Mouse (Mus musculus) kidney, postnatal 10 days (tissue): ENCODE measurements around the gene Nrxn1.
A peak's percentile ranks its signal among the peaks of the same experiment; 100 is the strongest.
"Not testable (repeated sequence)": the region's sequence is repeated elsewhere in the genome, so short reads cannot be mapped to it uniquely, and the experiment has no call there.

Experiments
- DNase-seq: peaks from one replicate; pipeline ENCODE4 v3.0.0; 2021; ENCODE audit warnings: mixed read lengths

The Nrxn1 gene

DNA sequence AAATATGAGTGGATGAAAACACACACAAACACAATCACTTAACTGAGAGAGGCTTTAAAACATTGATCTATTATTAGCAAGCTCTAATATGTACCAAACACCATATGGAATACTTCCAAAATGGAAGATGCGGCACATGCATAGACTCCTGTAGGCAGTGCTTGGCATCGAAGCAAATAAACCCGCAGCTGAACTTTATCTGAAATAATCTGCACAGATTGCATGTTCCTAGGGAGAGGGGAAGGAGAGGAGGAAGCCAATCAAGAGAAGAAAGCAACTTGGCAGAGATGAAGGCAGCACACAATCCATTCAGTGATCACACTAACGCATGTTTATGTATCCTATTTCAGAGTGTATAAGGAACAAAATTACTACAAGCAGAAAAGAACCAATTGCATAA is 542.5 kb downstream of the Nrxn1 start:
- no peak for DNase-seq

DNA sequence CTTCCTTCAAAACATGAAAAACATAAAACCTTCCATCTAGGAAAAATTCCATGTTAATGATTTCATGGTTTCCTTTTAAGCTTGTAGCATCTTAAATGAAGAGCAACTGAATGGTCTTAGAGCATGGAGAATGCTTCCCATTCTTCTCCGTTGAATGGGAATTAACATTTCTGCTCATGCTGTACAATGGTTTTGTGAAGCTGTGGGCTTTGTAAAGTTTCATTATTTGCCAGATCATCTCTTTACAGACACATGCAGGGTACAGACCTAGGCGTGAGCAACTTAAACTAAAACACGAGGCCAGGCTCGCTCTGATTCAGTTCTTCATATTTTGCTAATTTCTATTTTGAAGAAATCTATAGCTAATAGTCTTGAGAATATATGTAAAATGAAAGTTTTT is 546.1 kb downstream of the Nrxn1 start:
- no peak for DNase-seq

DNA sequence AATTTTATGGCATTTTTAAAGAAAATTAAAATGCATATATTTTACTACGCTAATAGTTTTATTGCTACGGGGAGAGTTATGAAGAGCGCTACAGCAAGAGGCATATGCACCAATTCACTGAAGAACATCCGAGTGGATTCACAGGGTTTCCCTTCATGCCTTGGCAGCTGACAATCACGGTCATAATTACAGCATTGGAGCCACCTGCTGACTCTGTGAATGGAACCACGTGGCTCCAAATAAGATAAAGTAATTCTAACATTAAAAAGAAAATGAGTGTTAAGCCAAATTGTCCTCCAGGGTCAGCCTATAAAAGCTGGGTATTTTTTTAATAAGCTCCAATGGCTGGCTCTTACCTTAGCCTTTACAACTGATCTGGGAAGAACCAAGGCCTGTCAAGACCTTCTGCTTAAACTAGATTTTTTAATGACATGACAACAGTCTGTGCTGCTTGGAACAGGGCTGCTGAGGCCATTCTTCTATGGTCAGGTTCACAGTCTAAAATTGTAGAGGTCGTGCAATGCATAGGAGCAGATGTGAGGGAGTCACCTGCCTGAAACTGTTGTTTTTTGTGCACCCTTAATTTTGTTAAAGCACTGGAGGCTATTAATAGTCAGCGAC is 548.1 kb downstream of the Nrxn1 start:
- DNase-seq, result no peak

DNA sequence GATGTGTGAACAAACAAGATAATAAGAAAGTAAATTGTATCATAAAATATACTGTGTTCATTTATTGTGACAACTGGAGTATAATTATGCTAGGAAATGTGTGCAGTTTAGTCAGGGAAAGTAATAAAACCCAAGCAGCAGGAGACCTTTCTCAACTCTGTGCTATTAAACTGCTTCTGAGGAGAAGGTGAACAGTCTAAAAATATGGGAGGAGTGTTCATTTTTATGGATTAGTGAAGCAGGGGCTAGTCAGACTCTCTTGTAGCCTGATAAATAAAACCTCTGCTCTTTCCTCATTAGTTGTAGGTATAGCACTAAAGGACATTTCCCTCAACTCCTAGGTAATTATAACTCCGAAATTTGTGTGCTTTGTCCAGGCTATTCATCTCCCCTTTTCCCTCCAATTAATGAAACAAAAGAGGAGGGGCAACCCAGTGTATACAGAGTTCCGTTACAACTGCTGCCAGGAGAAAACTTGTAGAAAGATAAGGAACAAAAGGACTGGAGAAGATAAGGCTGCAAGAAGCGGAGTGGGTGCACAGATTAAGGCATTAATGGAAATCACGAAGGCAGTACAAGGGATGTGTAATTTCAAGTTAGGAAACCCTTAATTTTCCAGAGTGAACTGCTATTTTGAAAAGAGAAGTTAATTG is 548.8 kb downstream of the Nrxn1 start:
- no peak for DNase-seq

DNA sequence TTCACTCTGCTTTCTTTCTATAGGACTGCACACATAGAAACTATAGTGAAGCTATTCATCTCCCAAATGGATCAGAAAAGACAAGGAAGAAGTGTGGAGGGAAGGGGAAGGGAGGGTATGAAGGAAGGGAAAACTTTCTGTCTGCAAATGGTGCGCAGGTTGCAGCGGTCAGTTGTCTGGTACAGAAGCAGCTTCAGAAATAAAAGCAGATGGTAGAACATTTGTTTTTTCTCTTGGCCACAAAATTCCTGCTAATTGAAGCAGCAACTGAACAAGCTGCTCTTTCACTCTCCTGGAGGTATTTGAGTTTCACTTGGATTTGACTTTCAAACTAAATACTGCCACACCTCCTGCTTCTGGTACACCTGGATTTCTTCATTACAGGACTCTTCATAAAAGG is 561.4 kb downstream of the Nrxn1 start:
- DNase-seq, result no peak

DNA sequence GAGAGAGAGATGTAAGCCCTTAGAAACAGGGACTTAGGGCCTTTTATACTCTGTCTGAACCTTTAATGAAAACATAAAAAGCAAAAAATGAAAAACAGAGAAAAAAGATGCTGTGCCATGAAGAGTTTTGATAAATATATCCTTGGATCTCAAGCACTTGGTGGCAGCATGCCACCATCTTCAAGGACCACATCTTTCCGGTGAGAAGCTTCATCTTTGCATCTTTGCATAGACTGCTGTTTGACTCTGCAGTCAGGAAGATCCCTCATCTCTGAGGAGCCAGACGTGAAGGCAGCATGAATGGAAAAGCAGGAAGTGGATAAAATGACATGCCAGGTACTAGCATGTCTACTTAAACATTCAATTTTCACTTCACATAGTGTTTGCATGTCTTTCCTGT is 586.8 kb downstream of the Nrxn1 start:
- no peak for DNase-seq

DNA sequence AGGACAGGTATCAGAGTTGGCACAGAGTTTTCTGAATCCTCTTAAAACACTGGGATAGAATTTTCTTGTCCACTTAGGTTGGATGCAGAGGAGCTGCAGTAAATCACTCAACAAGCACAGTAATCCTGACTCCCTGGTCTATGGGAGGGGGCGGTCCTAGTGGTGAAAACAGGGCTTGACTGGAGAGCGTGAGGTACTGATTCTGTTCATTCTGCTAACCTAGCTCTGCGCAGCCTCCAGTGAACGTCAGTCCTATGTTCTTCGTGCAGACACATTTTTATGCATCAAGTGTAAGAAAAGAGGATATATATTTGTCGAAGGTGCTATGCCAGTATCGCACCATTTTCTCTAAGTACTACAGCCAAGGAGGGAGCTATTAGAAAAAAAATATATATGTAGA is 588.9 kb downstream of the Nrxn1 start:
- DNase-seq, result not testable (repeated sequence)

DNA sequence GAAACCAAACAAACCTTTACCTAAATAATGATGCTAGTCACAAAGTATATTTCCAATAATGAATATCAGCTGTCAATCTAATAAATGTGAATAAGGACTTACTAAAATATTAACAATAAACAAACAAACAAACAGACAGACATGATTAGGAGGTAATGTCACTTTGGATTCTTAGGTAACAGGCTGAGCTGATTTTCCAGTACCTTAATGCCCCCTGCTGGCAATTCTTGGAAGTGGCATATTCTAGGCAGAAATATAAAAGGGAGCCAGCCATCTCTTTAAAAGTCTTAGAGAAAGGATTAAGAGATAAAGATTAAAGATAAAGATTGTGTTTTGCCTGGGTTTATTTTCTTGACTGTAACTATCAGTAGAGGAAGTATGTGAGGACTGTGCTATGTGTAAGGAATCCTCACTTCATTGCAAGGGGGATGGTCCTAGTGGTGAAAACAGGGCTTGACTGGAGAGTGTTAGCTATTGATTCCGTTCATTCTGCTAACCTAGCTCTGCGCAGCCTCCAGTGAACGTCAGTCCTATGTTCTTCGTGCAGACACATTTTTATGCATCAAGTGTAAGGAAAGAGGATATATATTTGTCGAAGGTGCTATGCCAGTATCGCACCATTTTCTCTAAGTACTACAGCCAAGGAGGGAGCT is 591.7 kb downstream of the Nrxn1 start:
- DNase-seq, result peak; percentile 72

DNA sequence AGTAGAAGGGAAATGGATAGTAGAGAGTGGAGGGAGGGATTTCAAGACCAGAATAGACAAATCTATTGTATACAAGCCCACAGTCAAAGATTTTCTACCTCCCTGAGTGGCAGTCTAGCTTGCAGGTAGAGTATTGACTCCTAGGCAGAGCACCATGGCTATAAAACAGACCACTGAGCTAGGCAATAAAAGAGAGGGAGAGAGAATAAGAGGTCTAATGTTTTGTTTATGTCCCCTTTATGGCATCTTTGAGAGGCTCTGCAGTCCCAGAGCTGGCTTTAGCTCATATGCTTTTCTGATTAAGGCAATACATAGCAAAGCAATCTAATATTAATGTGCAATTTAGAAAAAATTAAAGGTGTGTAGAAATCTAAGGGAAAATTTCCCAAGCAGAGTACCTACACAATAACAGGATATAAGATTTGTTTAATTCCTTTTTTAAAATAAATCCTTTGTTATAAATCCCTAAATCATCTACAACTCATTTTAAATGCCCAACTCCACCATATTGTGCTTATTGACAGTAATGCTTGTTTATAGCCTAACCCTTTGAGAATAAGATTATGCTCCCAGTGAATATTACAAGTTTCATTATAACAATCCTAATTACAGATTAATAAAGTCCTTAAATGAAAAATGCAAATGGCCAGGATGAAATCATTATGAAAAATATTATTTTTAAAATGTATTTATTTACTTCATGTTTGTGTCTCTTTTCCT is 613.2 kb downstream of the Nrxn1 start:
- DNase-seq, result no peak

DNA sequence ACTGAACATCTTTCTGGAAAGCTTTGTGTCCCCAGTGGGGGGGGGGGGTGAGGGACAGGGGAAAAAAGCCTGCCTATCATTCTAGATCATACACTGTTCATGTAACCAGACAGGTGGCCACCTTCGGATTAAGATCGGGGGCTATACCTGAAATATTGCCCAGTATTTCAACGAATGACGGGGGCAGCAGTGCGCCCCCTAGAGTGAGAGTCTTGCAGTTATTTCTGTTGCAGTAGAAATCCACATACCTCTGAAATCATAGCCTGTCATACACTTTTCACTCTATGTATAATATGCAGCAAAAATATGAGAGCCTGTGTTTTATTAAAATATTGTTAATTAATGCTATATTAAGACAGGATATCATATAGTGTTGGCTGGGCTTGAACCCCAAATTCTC is 636.1 kb downstream of the Nrxn1 start:
- DNase-seq, result no peak

DNA sequence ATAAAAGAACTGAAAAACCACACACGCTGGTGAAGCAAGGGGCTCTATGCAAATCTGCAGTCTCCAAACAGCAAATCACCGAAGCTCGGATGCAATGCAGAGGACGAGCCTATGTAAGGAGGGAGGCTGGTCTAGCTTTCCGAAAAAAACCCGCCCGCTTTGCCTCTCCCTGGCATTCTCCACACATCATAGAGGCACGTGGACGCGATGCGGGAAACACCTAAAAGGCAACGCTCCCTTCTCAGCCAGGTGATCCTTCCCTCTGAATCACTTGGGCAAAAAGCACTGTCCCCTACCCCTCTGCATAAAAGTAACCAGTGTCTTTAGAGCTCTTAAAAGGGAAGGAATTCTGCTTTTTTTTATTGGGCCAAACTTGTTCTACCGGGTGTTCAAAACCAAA is 637.0 kb downstream of the Nrxn1 start:
- DNase-seq, result peak; percentile 8

DNA sequence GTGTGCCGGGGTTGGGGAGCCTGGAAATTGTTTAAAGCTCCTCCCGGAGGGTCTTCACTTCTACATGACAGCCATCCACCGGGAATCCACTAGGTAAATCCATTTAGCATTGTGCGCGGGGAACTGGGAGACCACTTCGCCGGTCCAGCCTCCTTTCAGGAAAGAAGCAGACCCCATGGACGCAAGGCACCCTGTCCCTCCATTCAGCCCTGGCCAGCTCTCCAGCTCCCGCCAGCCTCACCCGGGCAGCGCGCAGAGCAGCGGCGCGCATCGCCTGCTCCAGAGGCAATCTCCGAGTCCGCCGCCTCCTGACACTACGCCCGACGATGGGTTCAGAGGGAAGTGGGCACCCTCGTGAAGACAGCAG is 637.5 kb downstream of the Nrxn1 start:
- DNase-seq, result peak; percentile 32

DNA sequence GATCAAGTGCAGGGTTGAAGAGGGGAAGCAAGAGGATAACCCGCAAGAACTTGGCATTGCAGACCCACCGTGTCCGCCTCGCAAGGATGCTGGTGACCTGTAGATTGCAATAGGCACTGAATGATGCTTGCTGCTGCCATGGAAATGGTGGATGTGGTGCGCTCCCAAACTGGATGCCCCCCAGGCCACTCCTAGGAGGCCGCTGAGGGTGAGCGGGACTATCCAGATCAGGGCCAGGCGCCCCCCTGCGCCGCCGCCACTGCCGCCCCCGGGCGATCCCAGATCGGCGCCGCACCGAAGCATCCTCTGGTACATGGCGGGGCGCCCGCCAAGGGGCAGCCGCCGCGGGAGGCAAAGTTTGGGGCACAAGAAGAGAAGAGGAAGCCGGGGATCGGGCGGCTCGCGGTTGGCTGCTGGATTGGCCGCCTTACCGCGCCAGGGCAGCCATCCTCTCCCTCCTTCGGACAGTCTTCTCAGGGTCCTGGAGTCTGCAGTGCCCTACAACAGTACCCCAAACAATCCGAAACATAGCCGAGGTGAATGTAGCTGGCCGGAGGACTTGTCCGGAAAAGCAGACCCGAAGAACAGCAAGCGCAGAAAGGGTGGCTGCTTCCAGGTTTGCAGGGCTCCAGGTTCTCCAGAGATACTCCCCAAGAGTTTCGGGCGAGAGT is 638.0 kb downstream of the Nrxn1 start:
- DNase-seq, result peak; percentile 8

DNA sequence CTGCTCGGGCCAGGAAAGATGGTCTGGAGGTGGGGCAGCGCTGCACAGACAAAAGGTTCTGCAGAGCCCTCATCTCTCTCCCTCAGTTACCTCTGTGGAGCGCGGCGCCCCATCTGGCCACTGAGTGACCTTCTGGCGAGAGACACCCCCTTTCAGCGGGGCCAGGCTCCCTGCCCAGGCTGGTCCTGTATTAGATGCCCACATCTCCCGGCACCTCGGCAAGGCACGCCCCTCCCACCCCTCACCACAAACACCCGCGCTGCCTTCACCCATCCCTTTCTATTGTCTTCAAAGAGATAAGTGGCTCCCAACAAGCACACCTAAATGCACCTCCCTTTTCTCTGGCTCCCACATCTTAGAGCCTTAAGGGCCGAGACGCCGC is 638.5 kb downstream of the Nrxn1 start:
- peak; percentile 6 for DNase-seq

DNA sequence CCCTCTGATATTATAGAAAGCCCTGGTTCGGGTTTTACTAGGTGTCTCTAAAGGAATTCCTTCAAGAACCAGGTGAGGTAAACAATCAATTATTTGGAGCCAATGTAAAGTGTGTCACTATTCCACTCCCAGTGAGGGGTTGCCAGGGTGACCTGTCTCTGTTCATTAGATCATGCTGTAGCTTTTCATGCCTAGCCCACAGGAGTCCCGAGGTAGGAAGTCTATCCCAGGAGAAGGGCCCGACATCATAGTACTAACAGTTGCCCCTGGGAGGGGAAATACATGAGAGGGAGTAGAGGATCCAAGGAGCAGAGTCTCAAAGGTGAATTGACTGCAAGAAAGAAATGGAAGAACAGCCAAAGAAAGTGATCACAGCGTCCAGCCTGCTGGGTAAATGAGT is 639.6 kb downstream of the Nrxn1 start:
- no peak for DNase-seq

DNA sequence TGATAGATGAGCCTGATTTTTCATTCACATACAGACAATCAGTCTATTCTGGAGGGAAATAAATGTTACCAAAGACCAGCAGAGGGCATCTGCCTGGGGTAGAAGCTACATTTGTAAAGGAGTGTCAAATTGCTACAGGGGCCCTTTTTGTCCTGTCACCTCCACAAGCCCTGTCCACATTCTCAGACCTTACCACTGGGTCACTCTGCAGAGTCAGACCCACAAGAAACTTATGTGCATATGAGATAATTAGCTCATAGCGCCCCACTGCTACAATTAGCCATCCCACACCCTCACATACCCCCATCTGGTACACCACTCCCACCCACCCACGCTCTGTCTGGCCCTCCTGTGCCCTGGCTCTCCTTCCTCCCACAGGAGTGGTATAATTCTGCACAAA is 640.1 kb downstream of the Nrxn1 start:
- no peak for DNase-seq

DNA sequence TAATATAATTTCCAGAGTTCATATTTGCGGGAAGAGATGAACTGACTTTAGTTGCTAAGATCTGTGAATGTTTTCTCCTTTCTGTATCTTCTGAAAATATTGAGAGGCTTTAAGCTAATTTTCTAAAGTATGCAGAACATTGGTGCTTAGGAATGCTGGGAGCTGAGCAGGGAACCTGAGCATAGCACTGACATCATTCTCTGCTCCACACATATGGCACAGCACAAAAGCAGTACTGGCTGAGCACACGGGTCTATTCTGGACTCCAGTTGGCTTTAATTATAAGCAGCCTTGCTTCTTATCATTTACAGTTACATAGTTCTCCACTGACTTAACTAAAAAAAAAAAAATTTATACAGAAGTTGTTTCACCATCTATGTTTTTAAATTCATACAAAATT is 641.5 kb downstream of the Nrxn1 start:
- no peak for DNase-seq

DNA sequence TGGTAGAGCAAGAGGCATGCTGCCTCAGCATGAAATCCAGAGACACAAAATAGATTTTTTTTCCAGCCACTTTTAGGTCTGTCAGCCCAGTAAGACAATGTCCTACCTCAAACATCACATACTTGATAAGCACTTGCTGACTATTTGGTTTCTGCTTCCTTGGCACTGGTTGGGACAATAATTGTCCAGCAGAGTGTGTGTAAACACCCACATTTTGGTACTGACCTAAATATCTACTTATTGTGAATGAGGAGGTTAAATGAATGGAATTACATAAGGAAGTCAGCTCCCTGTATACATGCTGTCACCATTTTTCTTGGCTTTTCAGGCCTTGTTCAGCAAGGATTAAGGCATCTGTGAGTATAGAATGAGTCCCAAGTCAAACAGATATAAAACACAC is 649.8 kb downstream of the Nrxn1 start:
- DNase-seq, result no peak

DNA sequence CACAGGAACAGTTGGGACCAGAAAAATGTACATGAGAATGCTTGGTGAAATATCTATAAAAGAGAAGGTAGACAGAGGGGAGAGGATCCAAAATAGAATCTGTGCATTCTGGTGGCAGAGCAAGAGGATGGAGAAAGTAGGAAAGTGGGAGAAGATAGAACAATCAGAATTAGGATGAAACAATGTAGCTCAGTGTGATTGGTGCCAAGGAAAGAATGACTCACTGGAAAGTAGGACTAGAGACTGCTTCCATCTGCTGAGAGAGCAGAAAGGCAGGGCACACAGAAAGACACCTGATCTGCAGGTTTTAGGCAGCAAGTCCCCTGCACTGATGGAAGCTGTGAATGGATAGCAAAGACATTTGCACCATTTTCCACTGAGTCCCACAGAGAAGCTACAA is 657.0 kb downstream of the Nrxn1 start:
- DNase-seq, result no peak

DNA sequence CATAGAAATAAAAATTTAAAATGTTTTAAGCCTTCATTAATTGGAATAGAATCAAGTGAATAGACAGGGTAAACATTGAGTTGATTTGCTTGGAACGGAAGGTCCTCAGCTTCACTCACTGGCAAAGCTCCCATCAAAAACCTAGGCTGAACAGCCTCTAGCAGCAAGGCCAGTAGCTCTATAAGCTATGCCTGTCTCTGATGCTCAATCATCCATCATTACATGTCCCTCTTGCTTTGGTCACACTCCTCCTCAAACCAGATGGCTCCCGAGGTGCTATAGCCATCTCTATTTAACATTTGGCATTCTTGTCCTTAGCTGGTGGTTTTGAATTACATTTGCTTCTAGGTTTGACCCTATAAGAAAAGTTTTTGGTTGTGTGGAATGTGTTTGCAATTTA is 657.5 kb downstream of the Nrxn1 start:
- no peak for DNase-seq

DNA sequence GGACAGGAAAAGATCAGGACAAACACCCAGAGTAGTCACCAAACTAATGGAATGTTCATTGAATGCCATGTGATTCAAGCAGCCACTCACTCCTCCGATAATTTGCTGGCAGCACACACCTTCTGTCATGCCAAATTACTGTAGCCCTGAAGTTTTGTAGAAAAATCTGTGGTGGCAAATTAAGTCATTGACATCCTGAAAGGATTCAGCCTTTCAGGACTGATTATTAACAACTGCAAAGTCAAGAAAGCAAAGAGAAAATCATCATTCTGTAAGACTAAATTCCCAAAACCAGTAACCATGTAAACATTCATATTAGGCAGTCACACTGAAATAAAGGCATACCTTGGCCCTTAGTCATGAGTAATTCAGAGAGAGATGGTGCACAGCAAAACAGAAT is 662.7 kb downstream of the Nrxn1 start:
- DNase-seq, result no peak

DNA sequence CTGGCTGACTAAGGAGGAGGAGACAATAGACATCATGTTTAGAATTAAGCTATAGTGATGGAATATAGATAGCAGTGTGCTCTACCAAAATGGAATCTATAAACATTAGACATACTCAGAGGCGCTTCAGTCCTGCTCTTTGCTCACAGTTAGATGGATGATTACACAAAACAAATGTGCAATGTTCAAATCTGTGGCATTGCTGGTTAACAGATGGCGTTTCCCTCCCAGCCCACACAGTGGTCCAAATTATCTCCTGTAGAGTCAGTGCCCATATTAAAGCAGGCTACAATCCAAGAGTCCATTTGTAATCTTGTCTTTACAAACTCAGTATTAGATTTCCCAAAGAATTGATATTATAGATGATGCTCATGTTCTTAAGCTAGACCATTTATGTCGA is 666.9 kb downstream of the Nrxn1 start:
- DNase-seq, result no peak

DNA sequence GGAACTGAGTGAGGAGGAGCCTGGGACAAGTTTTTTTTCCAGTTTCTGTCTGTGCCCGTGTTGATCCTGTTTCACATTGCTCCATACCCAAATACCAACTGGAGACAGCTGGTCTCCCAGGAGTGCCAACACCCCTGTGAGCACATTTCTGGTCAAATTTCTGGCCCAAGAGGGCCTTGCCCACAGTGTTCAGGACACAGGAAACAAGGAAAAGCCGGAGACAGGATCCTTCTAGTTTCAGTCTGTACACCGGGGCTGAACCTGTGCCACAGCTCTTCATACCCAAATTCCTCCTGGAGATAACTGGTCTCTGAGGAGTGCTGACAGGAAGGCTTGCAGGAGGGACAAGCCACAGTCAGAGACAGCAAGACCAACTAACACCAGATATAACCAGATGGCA is 670.3 kb downstream of the Nrxn1 start:
- DNase-seq, result no peak

DNA sequence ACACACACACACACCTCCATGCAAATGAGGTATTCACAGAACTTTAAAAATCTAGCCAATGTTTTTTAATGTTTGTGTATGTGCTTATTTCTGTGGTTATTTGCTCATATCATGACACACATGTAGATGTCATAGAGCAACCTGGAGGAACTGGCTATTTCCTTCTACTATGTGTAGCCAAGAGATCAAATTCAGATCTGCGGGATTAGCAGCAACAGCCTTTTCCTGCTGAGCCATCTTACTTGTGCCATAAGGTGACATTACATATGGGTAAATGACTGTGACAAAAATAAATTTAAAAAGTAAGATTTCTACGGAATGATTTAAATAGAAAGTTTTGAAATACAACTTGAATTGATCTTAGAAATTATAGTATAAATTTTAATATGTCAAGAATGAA is 672.1 kb downstream of the Nrxn1 start:
- DNase-seq, result no peak
